9 mouse cellular contexts compared by ENCODE assay signal in the genomic region with DNA sequence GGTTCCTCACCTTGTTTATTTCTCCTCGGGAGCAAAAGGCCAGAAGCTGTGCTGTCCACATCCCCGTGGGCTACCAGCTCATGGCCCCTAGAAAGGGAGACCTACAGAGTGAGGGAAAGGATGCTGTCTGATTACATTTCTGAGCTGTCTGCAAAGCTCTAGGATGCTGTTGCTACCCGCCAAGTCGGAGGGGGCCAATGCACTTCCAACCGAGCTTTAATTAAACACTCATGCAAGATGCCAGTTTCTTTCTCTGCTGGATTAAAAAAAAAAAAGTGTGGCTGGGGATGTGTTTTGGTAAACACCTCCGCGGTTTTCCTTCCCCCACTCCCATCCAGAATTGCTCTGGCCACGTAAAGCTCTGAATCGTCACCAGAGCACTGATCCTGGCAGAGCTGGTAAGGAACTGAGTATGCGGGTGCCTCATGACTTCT. TPM values are rescaled to one million over a fixed set of nuclear protein-coding genes. Genes with fewer than 3 reads are reported as not detected.
DNase-seq lines count a peak whose midpoint lies in the region; ATAC-seq and TF ChIP-seq lines count a peak whose summit lies in the region.
"Had no signal": no experiment of that assay in that cellular context is flagged by ENCODE, and none has a peak within 500 bp of the region (broad histone marks: within the 10 kb centered on the region; RNA-seq: fewer than 3 reads in every experiment).

No protein-coding gene starts in this region.

- no peaks in the 10 kb centered on the region for H3K36me3 ChIP-seq in lung, postnatal 0 days (ENCODE audit: insufficient read depth, low read length)
- no peaks in the 10 kb centered on the region for H3K36me3 ChIP-seq in neural tube, embryonic 14.5 days (ENCODE audit: control insufficient read depth, insufficient read depth, low read length)

- DNase-seq in cerebellum, adult 11 months: no peak
- DNase-seq in lung, postnatal 0 days (ENCODE audit: low spot score): no peak
- no peak for DNase-seq in lung, adult 18-20 months
- peak in 1 of 2 experiments; percentile 38 for DNase-seq in left cerebral cortex, adult 2 months (ENCODE audit: extremely low spot score in 1 of 2, low spot score in 2 of 2)
- DNase-seq in gastrocnemius, postnatal 25 days: no peak
- DNase-seq in kidney, adult 11 months: no peak

- intact Hi-C loops in left cerebral cortex, adult 2 months (cut with DNase I): loop anchor here (5.0 kb wide), 1 partner anchor 66 kb away; no protein-coding TSS in a partner anchor

- TF ChIP-seq CTCF in lung, postnatal 0 days (IDR thresholded peaks at IDR 0.05): no peak
- no peak for TF ChIP-seq CTCF in left cerebral cortex, adult 2 months (IDR thresholded peaks at IDR 0.05)

- WGBS in lung, postnatal 0 days: 4% methylated on average over 10 of the region's 10 CpGs
- WGBS in neural tube, embryonic 14.5 days: 5% methylated on average over 10 of the region's 10 CpGs

- H3K4me1 ChIP-seq in lung, postnatal 0 days (ENCODE audit: insufficient read depth, low read depth, low read length): no peaks in the 10 kb centered on the region
- H3K4me1 ChIP-seq in neural tube, embryonic 14.5 days (ENCODE audit: control insufficient read depth, insufficient read depth, low read length): peaks cover 8% of the 10 kb centered on the region; the same call in 1 of the 2 replicates

- peak; percentile 47 for ATAC-seq in cerebellum, adult (ENCODE audit: insufficient number of reproducible peaks, low FRiP score, low TSS enrichment)
- no peak for ATAC-seq in lung, postnatal 0 days
- ATAC-seq in neural tube, embryonic 14.5 days (ENCODE audit: low read depth): peak; percentile 67; the same call in 1 of the 2 replicates

- no peak overlapping the region for H3K27ac ChIP-seq in lung, postnatal 0 days (ENCODE audit: low read length)
- H3K27ac ChIP-seq in left cerebral cortex, adult 2 months: peak overlapping the region; percentile 98
- H3K27ac ChIP-seq in neural tube, embryonic 14.5 days (ENCODE audit: low read depth, low read length): no peak overlapping the region
- H3K27ac ChIP-seq: macrophage had no signal

- peak overlapping the region; percentile 61 for H3K4me2 ChIP-seq in lung, postnatal 0 days (replicated peaks; ENCODE audit: low read depth, low read length)
- H3K4me2 ChIP-seq in neural tube, embryonic 14.5 days (ENCODE audit: low read depth, low read length): peak overlapping the region; percentile 89

- H3K27me3 ChIP-seq in lung, postnatal 0 days (replicated peaks; ENCODE audit: insufficient read depth, low read length): no peaks in the 10 kb centered on the region
- H3K27me3 ChIP-seq in neural tube, embryonic 14.5 days (ENCODE audit: control insufficient read depth, insufficient read depth, low read length): peaks cover 6% of the 10 kb centered on the region; the same call in 1 of the 2 replicates

- no peak overlapping the region for H3K9ac ChIP-seq in lung, postnatal 0 days (replicated peaks; ENCODE audit: low read depth)
- H3K9ac ChIP-seq in neural tube, embryonic 14.5 days (replicated peaks; ENCODE audit: low read depth, low read length): peak overlapping the region; percentile 58

- no peak overlapping the region for H3K4me3 ChIP-seq in lung, postnatal 0 days (ENCODE audit: low read depth, low read length)
- peak overlapping the region; percentile 73 for H3K4me3 ChIP-seq in left cerebral cortex, adult 2 months
- peak overlapping the region; percentile 45 for H3K4me3 ChIP-seq in neural tube, embryonic 14.5 days (ENCODE audit: low read depth, low read length)

- no peaks in the 10 kb centered on the region for H3K9me3 ChIP-seq in lung, postnatal 0 days (ENCODE audit: low read length)
- no peaks in the 10 kb centered on the region for H3K9me3 ChIP-seq in neural tube, embryonic 14.5 days (ENCODE audit: control insufficient read depth, low read length)

- TF ChIP-seq EP300 in lung, postnatal 0 days (IDR thresholded peaks at IDR 0.05): no peak

RNA-seq across cellular contexts. Expression of a gene that starts 0.8 kb away (rescaled TPM):
- polyA plus RNA-seq in lung, postnatal 0 days (2015; fragmentation: Nextera tagmentation; extraction: Ambion mirVana): 0.57 and 0.82 TPM in 2 replicates
- total RNA-seq in left cerebral cortex, adult 2 months (2021): 100 to 1,000 TPM; 125 to 137 TPM
- 32.2 and 37.7 TPM in 2 replicates for polyA plus RNA-seq in neural tube, embryonic 14.5 days (2014; fragmentation: Nextera tagmentation; extraction: Ambion mirVana)
- under 1 TPM; 0.10 to 0.13 TPM for total RNA-seq in gastrocnemius, postnatal 25 days (2021)
- polyA plus RNA-seq: macrophage had no signal

Comparison
In these comparisons a context has a peak if more than half of its experiments do, and no peak if none do; other contexts are left out.
1. RNA of a gene that starts 0.8 kb away (total RNA-seq): 125 to 137 TPM in left cerebral cortex, adult 2 months; 0.10 to 0.13 TPM in gastrocnemius, postnatal 25 days; every median in the first group is over 100 times any median in the second.